Mouse (Mus musculus): ENCODE results near the gene Plekhh2.

GRCm38 (mm10) chr17:84565762-84566161 is 54.1 kb downstream of the Plekhh2 start:
- no peak for TF ChIP-seq CTCF (conservative IDR thresholded peaks at IDR 0.05; ENCODE audit: low read length)
- no peak for TF ChIP-seq NANOG (IDR thresholded peaks at IDR 0.05; ENCODE audit: borderline replicate concordance, low read length)
